Mouse (Mus musculus): ENCODE measurements around the gene Pomgnt1. TPM values are rescaled to one million over a fixed set of nuclear protein-coding genes. Genes with fewer than 3 reads are reported as not detected.

Pomgnt1 gene
- polyA plus RNA-seq, 1 experiment: 33.6 TPM

GRCm38 (mm10) chr4:116173072-116173471 is 49.4 kb downstream of the Pomgnt1 start, which contains the start of the genes 1700042G07Rik and Gm49337:
1700042G07Rik (plus strand) TSS chr4:116173372.
Gm49337 (plus strand) TSS chr4:116173384.
- Histone ChIP-seq H3K4me3 (ENCODE audit: low read depth, low read length) (no peak within 1 kb of the TSS), H3K9me3 (replicated peaks; ENCODE audit: control insufficient read depth, insufficient read depth, low read length, poor library complexity, severe bottlenecking) (no peaks in the 10 kb centered on the region), H3K27ac (ENCODE audit: insufficient read depth, low read length) (no peak within 1 kb of the TSS), H3K36me3 (ENCODE audit: control insufficient read depth, insufficient read depth, low read length, poor library complexity, severe bottlenecking) (no peaks in the 10 kb centered on the region), H3K27me3 (ENCODE audit: control insufficient read depth, insufficient read depth, low read length, poor library complexity, severe bottlenecking) (no peaks in the 10 kb centered on the region), H3K9ac (ENCODE audit: low read depth, poor library complexity, severe bottlenecking) (no peak within 1 kb of the TSS), H3K4me1 (ENCODE audit: control insufficient read depth, insufficient read depth, low read length) (peaks cover 2% of the 10 kb centered on the region)
- TF ChIP-seq POLR2A (IDR thresholded peaks at IDR 0.05; ENCODE audit: insufficient read depth, low read length): no peak
- TF ChIP-seq EP300 (IDR thresholded peaks at IDR 0.05; ENCODE audit: insufficient read depth, low read depth, low read length): no peak
- no peak for TF ChIP-seq CTCF (IDR thresholded peaks at IDR 0.05; ENCODE audit: low read depth, low read length)

GRCm38 (mm10) chr4:116173752-116174151 is 50.1 kb downstream of the Pomgnt1 start:
- Histone ChIP-seq H3K4me1 (ENCODE audit: control insufficient read depth, insufficient read depth, low read length) (peaks cover 2% of the 10 kb centered on the region), H3K36me3 (ENCODE audit: control insufficient read depth, insufficient read depth, low read length, poor library complexity, severe bottlenecking) (no peaks in the 10 kb centered on the region)

GRCm38 (mm10) chr4:116174466-116175116 is 51.0 kb downstream of the Pomgnt1 start:
- no peaks in the 10 kb centered on the region for H3K27me3 ChIP-seq (ENCODE audit: control insufficient read depth, insufficient read depth, low read length, poor library complexity, severe bottlenecking)
- TF ChIP-seq POLR2A (IDR thresholded peaks at IDR 0.05; ENCODE audit: insufficient read depth, low read length) (no peak), CTCF (IDR thresholded peaks at IDR 0.05; ENCODE audit: low read depth, low read length) (no peak), EP300 (IDR thresholded peaks at IDR 0.05; ENCODE audit: insufficient read depth, low read depth, low read length) (no peak)
- no peak overlapping the region for H3K9ac ChIP-seq (ENCODE audit: low read depth, poor library complexity, severe bottlenecking)
- peaks cover 2% of the 10 kb centered on the region for H3K4me1 ChIP-seq (ENCODE audit: control insufficient read depth, insufficient read depth, low read length)
- no peak overlapping the region for H3K4me3 ChIP-seq (ENCODE audit: low read depth, low read length)
- no peaks in the 10 kb centered on the region for H3K36me3 ChIP-seq (ENCODE audit: control insufficient read depth, insufficient read depth, low read length, poor library complexity, severe bottlenecking)
- no peaks in the 10 kb centered on the region for H3K9me3 ChIP-seq (replicated peaks; ENCODE audit: control insufficient read depth, insufficient read depth, low read length, poor library complexity, severe bottlenecking)
- H3K27ac ChIP-seq (ENCODE audit: insufficient read depth, low read length): no peak overlapping the region

More at GRCm38 (mm10) chr4:116173752-116174151, 50.1 kb downstream of the Pomgnt1 start:
- H3K27me3 ChIP-seq (ENCODE audit: control insufficient read depth, insufficient read depth, low read length, poor library complexity, severe bottlenecking): no peaks in the 10 kb centered on the region
- no peak overlapping the region for H3K4me3 ChIP-seq (ENCODE audit: low read depth, low read length)
- H3K9ac ChIP-seq (ENCODE audit: low read depth, poor library complexity, severe bottlenecking): no peak overlapping the region
- no peak for TF ChIP-seq POLR2A (IDR thresholded peaks at IDR 0.05; ENCODE audit: insufficient read depth, low read length)
- TF ChIP-seq CTCF (IDR thresholded peaks at IDR 0.05; ENCODE audit: low read depth, low read length): no peak
- no peak for TF ChIP-seq EP300 (IDR thresholded peaks at IDR 0.05; ENCODE audit: insufficient read depth, low read depth, low read length)
- H3K27ac ChIP-seq (ENCODE audit: insufficient read depth, low read length): no peak overlapping the region
- H3K9me3 ChIP-seq (replicated peaks; ENCODE audit: control insufficient read depth, insufficient read depth, low read length, poor library complexity, severe bottlenecking): no peaks in the 10 kb centered on the region

- TF ChIP-seq CTCF (IDR thresholded peaks at IDR 0.05; ENCODE audit: low read depth, low read length): no peak
- TF ChIP-seq EP300 (IDR thresholded peaks at IDR 0.05; ENCODE audit: insufficient read depth, low read depth, low read length): no peak
- no peak for TF ChIP-seq POLR2A (IDR thresholded peaks at IDR 0.05; ENCODE audit: insufficient read depth, low read length)
- H3K9me3 ChIP-seq (replicated peaks; ENCODE audit: control insufficient read depth, insufficient read depth, low read length, poor library complexity, severe bottlenecking): no peaks in the 10 kb centered on the region
- H3K36me3 ChIP-seq (ENCODE audit: control insufficient read depth, insufficient read depth, low read length, poor library complexity, severe bottlenecking): no peaks in the 10 kb centered on the region
- no peak overlapping the region for H3K27ac ChIP-seq (ENCODE audit: insufficient read depth, low read length)
- no peak overlapping the region for H3K4me3 ChIP-seq (ENCODE audit: low read depth, low read length)
- peaks cover 2% of the 10 kb centered on the region for H3K4me1 ChIP-seq (ENCODE audit: control insufficient read depth, insufficient read depth, low read length)
- no peaks in the 10 kb centered on the region for H3K27me3 ChIP-seq (ENCODE audit: control insufficient read depth, insufficient read depth, low read length, poor library complexity, severe bottlenecking)
- no peak overlapping the region for H3K9ac ChIP-seq (ENCODE audit: low read depth, poor library complexity, severe bottlenecking)
Measured at GRCm38 (mm10) chr4:116175136-116175535, 51.5 kb downstream of the Pomgnt1 start.

- peak overlapping the region; percentile 70 for H3K4me3 ChIP-seq (ENCODE audit: low read depth, low read length)
- TF ChIP-seq CTCF (IDR thresholded peaks at IDR 0.05; ENCODE audit: low read depth, low read length): no peak
- TF ChIP-seq EP300 (IDR thresholded peaks at IDR 0.05; ENCODE audit: insufficient read depth, low read depth, low read length): no peak
- TF ChIP-seq POLR2A (IDR thresholded peaks at IDR 0.05; ENCODE audit: insufficient read depth, low read length): no peak
- H3K27ac ChIP-seq (ENCODE audit: insufficient read depth, low read length): peak overlapping the region; percentile 86; the same call in 1 of the 2 replicates
- no peaks in the 10 kb centered on the region for H3K36me3 ChIP-seq (ENCODE audit: control insufficient read depth, insufficient read depth, low read length, poor library complexity, severe bottlenecking)
- peaks cover 2% of the 10 kb centered on the region for H3K4me1 ChIP-seq (ENCODE audit: control insufficient read depth, insufficient read depth, low read length)
- H3K9me3 ChIP-seq (replicated peaks; ENCODE audit: control insufficient read depth, insufficient read depth, low read length, poor library complexity, severe bottlenecking): no peaks in the 10 kb centered on the region
- H3K9ac ChIP-seq (ENCODE audit: low read depth, poor library complexity, severe bottlenecking): 0 out of 2 replicates have a peak overlapping the region, but pooled peaks have one; percentile 33
- H3K27me3 ChIP-seq (ENCODE audit: control insufficient read depth, insufficient read depth, low read length, poor library complexity, severe bottlenecking): no peaks in the 10 kb centered on the region
Measured at GRCm38 (mm10) chr4:116175711-116176542, 52.3 kb downstream of the Pomgnt1 start.
